Mouse (Mus musculus) myocyte (in vitro differentiated cells): Measurements from ENCODE around the gene Mroh3.

Experiments used
- E2F4 ChIP-seq: IDR thresholded peaks from one replicate; pipeline ENCODE4 v1.6.1; 2011; ENCODE audit warnings: mild to moderate bottlenecking, control low read depth, moderate library complexity; ENCODE audit not compliant: insufficient read depth
- MYOG ChIP-seq, 3 experiments: IDR thresholded peaks; one replicate each; pipeline ENCODE4 v1.6.1; 2011; ENCODE audit warnings: control low read depth in 2 of 3, low read depth in 2 of 3, mild to moderate bottlenecking in 2 of 3; ENCODE audit not compliant: insufficient read length in 2 of 3, control insufficient read depth in 1 of 3, insufficient read depth in 1 of 3
- TCF12 ChIP-seq: IDR thresholded peaks from one replicate; pipeline ENCODE4 v1.6.1; 2011; ENCODE audit warnings: mild to moderate bottlenecking, control low read depth; ENCODE audit not compliant: poor library complexity, insufficient read depth, severe bottlenecking
- TCF3 ChIP-seq: IDR thresholded peaks from one replicate; pipeline ENCODE4 v1.6.1; 2011; ENCODE audit warnings: low read depth, control low read depth; ENCODE audit not compliant: insufficient read length
- USF1 ChIP-seq: IDR thresholded peaks from one replicate; pipeline ENCODE4 v1.6.1; 2011; ENCODE audit warnings: low read depth, mild to moderate bottlenecking, control low read depth, moderate library complexity

- TF ChIP-seq TCF3 = no peak
- TF ChIP-seq E2F4 = no peak
- TF ChIP-seq TCF12 = no peak
- no peak for TF ChIP-seq USF1
- TF ChIP-seq MYOG (IDR thresholded peaks at IDR 0.05; ENCODE audit: control insufficient read depth in 1 of 3, insufficient read depth in 1 of 3, insufficient read length in 2 of 3, low read depth in 2 of 3) = no peak
Measured at GRCm38 (mm10) chr1:136190033-136190432, 22.6 kb downstream of the Mroh3 start.
